Mouse (Mus musculus): ENCODE data around the gene Eif4g3.

Eif4g3 gene

GRCm38 (mm10) chr4:138064882-138065592, 72.2 kb downstream of the Eif4g3 start:
- DNase-seq = no peak

GRCm38 (mm10) chr4:138065593-138066169, 72.9 kb downstream of the Eif4g3 start:
- DNase-seq = no peak

GRCm38 (mm10) chr4:138066421-138066820, 73.6 kb downstream of the Eif4g3 start:
- DNase-seq = no peak

- DNase-seq = no peak
These were observed 75.0 kb downstream of the Eif4g3 start for GRCm38 (mm10) chr4:138067858-138068257.

- no peak for DNase-seq
These were observed 75.8 kb downstream of the Eif4g3 start for GRCm38 (mm10) chr4:138068598-138068997.

GRCm38 (mm10) chr4:138069371-138069770, 76.5 kb downstream of the Eif4g3 start:
- no peak for DNase-seq

GRCm38 (mm10) chr4:138071497-138071896, 78.7 kb downstream of the Eif4g3 start:
- no peak for DNase-seq

GRCm38 (mm10) chr4:138073086-138073485, 80.3 kb downstream of the Eif4g3 start:
- no peak for DNase-seq

GRCm38 (mm10) chr4:138073531-138073930, 80.7 kb downstream of the Eif4g3 start:
- no peak for DNase-seq

- DNase-seq = no peak
These were observed 82.2 kb downstream of the Eif4g3 start for GRCm38 (mm10) chr4:138074896-138075584.

- no peak for DNase-seq
These were observed 85.0 kb downstream of the Eif4g3 start for GRCm38 (mm10) chr4:138077663-138078295.

GRCm38 (mm10) chr4:138079234-138079633, 86.4 kb downstream of the Eif4g3 start:
- DNase-seq = no peak

GRCm38 (mm10) chr4:138082466-138082865, 89.6 kb downstream of the Eif4g3 start:
- DNase-seq = no peak

GRCm38 (mm10) chr4:138084103-138084502, 91.3 kb downstream of the Eif4g3 start:
- DNase-seq = no peak

- DNase-seq = no peak
These were observed 92.2 kb downstream of the Eif4g3 start for GRCm38 (mm10) chr4:138084851-138085573.

- no peak for DNase-seq
These were observed 94.1 kb downstream of the Eif4g3 start for GRCm38 (mm10) chr4:138086949-138087348.

- no peak for DNase-seq
These were observed 96.7 kb downstream of the Eif4g3 start for GRCm38 (mm10) chr4:138089512-138089911.

GRCm38 (mm10) chr4:138091562-138092194, 98.9 kb downstream of the Eif4g3 start:
- no peak for DNase-seq

- DNase-seq = no peak
These were observed 107.6 kb downstream of the Eif4g3 start for GRCm38 (mm10) chr4:138100456-138100855.

GRCm38 (mm10) chr4:138101795-138102194, 109.0 kb downstream of the Eif4g3 start:
- DNase-seq = no peak

- no peak for DNase-seq
These were observed 109.6 kb downstream of the Eif4g3 start for GRCm38 (mm10) chr4:138102413-138102812.

- DNase-seq = no peak
These were observed 112.1 kb downstream of the Eif4g3 start for GRCm38 (mm10) chr4:138104967-138105366.
